Mouse (Mus musculus) stomach, embryonic 14.5 days (tissue): ENCODE results near the gene Olfr243. TPM values are rescaled to one million over a fixed set of nuclear protein-coding genes. Genes with fewer than 3 reads are reported as not detected.
"Not testable (repeated sequence)": the region's sequence is repeated elsewhere in the genome, so short reads cannot be mapped to it uniquely, and the experiment has no call there.

Source experiments
- ATAC-seq: fragments of 200-750 bp; cut with Nextera tagmentation; 2 replicates; pipeline ENCODE4 v1.8.0; 2017; ENCODE audit warnings: low read depth, moderate TSS enrichment; ENCODE audit not compliant: insufficient number of reproducible peaks, insufficient read depth, low FRiP score
- H3K27ac ChIP-seq: fragments of 300-500 bp; sonication (generic); 2 replicates; pipeline ENCODE4 v1.5.1; 2014; ENCODE audit warnings: mild to moderate bottlenecking, low read length, moderate library complexity, mixed read lengths
- H3K27me3 ChIP-seq: fragments of 300-500 bp; sonication (generic); 2 replicates; pipeline ENCODE4 v1.6.1; 2014; ENCODE audit warnings: low read length, control low read depth, mixed read lengths; ENCODE audit not compliant: control insufficient read depth, insufficient read depth
- H3K36me3 ChIP-seq: fragments of 300-500 bp; sonication (generic); 2 replicates; pipeline ENCODE4 v1.6.1; 2014; ENCODE audit warnings: mild to moderate bottlenecking, control low read depth, low read length, moderate library complexity, mixed read lengths; ENCODE audit not compliant: control insufficient read depth, insufficient read depth
- H3K4me1 ChIP-seq: fragments of 300-500 bp; sonication (generic); 2 replicates; pipeline ENCODE4 v1.6.1; 2014; ENCODE audit warnings: low read length, control low read depth, mixed read lengths; ENCODE audit not compliant: control insufficient read depth, insufficient read depth
- H3K4me2 ChIP-seq: fragments of 300-500 bp; sonication (generic); replicated peaks from 2 replicates; pipeline ENCODE4 v1.6.1; 2014; ENCODE audit warnings: low read depth, low read length, control low read depth
- H3K4me3 ChIP-seq: fragments of 300-500 bp; sonication (generic); 2 replicates; pipeline ENCODE4 v1.5.1; 2014; ENCODE audit warnings: low read depth, low read length, control low read depth
- H3K9ac ChIP-seq: fragments of 300-500 bp; sonication (generic); replicated peaks from 2 replicates; pipeline ENCODE4 v1.6.1; 2014; ENCODE audit warnings: low read depth, mild to moderate bottlenecking, control low read depth, low read length, moderate library complexity, mixed read lengths
- H3K9me3 ChIP-seq: fragments of 300-500 bp; sonication (generic); 2 replicates; pipeline ENCODE4 v1.6.1; 2016; ENCODE audit warnings: low read depth, low read length, control low read depth; ENCODE audit not compliant: control insufficient read depth
- WGBS: fragments of 180-500 bp; shearing (Covaris S2); extraction: QIAGEN DNeasy Blood & Tissue Kit; methylation state at CpG from one replicate; pipeline ENCODE4 v1.1.7; 2014; 5-methylcytosine and 5-hydroxymethylcytosine counted together
- polyA plus RNA-seq: library from polyadenylated mRNA; unstranded; fragments of >200 nt; fragmentation: Nextera tagmentation; extraction: Ambion mirVana; gene quantifications from 2 replicates; pipeline ENCODE4 v1.2.1, GENCODE M21; 2014

Olfr243 gene
- polyA plus RNA-seq = not detected in 2 replicates

DNA sequence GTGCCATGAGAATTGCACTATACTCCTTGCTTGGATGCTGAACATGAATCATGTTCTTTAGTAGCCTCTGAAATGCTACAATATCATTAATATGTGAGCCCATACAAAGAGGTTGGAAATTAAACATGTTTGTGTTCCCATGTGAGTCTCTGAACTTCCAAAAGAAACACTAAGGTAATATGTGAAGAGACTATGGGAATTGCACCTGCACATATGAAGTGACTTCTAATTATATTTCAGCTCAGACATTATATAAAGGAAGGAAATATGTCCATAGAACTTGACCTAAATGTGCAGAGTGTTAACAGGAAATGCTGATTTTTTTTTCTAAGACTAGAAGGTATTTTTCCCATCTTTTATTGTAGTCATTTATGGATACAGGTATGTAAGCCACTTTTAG is at the start of gene Olfr243:
Gene Olfr243, plus strand, starts transcription at position 301 of the 400 bp plus-strand sequence.
- H3K4me3 ChIP-seq = no peak within 1 kb of the TSS
- H3K27me3 ChIP-seq = no peaks in the 10 kb centered on the region
- H3K27ac ChIP-seq = no peak within 1 kb of the TSS
- H3K9me3 ChIP-seq = no peaks in the 10 kb centered on the region
- H3K9ac ChIP-seq = no peak within 1 kb of the TSS
- ATAC-seq = no peak
- H3K4me2 ChIP-seq = no peak within 1 kb of the TSS
- H3K4me1 ChIP-seq = no peaks in the 10 kb centered on the region
- no peaks in the 10 kb centered on the region for H3K36me3 ChIP-seq

DNA sequence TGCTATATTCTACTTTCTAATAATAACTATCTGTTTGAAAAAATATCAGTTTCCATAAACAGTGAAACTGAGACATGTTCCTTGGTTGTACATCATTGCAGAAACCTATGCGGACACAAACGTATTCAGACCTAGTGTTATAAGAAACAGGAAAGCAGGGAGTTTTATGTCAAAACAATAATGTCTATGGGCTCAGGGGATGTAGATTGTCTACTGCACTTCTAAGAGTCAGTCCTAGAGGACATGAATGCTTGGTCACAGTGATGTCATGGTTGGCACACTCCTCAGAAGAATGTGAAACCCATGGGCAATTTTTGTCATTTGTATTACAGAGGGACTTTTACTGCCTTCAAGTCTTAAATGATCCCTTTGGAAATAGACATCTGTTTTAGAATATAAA is 43.4 kb upstream of the Olfr243 start, which contains the start of gene Olfr624:
Gene Olfr624, minus strand, starts transcription at position 101 of the 400 bp plus-strand sequence.
- Histone ChIP-seq H3K4me1 (no peaks in the 10 kb centered on the region), H3K4me3 (no peak within 1 kb of the TSS), H3K27me3 (no peaks in the 10 kb centered on the region), H3K9me3 (no peaks in the 10 kb centered on the region), H3K36me3 (no peaks in the 10 kb centered on the region), H3K9ac (no peak within 1 kb of the TSS), H3K4me2 (no peak within 1 kb of the TSS), H3K27ac (no peak within 1 kb of the TSS)
- WGBS = 83% methylated on average over 2 of the region's 2 CpGs
- no peak for ATAC-seq

DNA sequence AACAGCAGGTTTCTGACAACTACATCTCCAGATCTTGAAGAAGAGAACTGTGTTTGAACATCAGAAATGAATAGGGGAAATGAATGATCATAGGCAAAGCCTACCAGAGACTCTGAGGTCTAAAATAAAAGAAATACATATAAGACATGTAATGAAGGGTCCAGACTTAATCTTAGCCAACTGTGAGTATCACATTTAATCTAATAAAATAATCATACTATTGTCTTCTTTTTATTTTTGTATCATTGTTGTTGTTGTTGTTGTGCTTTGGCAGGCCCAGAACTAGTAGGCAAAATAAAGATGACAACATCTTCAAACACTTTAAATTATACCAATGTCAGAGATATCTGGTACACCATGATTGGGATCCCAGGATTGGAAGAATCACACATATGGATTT is 32.1 kb upstream of the Olfr243 start, which contains the start of gene Olfr625-ps1:
Gene Olfr625-ps1, plus strand, starts transcription at position 301 of the 400 bp plus-strand sequence.
- Histone ChIP-seq H3K9ac (no peak within 1 kb of the TSS), H3K27me3 (no peaks in the 10 kb centered on the region), H3K9me3 (no peaks in the 10 kb centered on the region), H3K36me3 (no peaks in the 10 kb centered on the region), H3K4me3 (no peak within 1 kb of the TSS), H3K27ac (no peak within 1 kb of the TSS), H3K4me2 (no peak within 1 kb of the TSS), H3K4me1 (no peaks in the 10 kb centered on the region)
- no peak for ATAC-seq

DNA sequence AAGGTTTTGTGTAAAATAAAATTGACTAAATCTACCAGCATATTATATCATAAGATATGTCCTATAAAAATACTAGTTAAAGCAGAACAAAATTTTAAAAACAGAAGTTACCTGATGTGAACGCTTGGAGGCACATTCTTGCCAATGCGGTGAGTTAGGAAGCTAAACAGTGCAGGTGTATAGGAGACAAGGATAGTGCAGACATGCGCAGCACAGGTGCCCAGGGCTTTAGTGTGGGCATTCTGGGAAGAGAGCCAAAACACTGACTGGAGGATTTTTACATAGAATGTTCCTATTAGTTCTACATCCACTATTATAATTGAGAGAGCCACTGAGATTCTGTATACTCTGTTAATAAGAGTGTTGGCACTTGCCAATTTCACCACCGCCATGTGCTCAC is 15.0 kb upstream of the Olfr243 start:
- no peak overlapping the region for H3K9ac ChIP-seq
- WGBS = 90% methylated on average over 4 of the region's 4 CpGs
- no peaks in the 10 kb centered on the region for H3K4me1 ChIP-seq

DNA sequence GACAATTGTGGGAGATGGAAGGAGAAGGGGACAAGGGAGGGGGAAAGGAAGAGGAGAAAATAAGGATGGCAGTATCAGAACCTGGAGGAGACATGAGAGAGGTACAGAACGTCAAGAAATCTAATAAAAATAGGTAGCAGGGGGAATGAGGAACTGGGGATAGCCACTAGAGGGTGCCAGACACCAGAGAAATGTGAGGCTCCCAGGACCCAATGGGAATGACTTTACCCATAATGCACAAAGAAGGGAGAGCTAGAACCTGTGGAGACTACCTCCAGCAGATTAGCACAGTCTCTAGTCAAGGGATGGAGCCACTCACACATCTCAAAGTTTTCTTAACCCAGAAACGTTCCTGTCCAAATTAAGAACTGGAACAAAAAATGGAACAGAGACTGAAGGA is 2.4 kb upstream of the Olfr243 start:
- Histone ChIP-seq H3K36me3 (no peaks in the 10 kb centered on the region), H3K4me2 (no peak overlapping the region), H3K4me1 (no peaks in the 10 kb centered on the region), H3K27me3 (no peaks in the 10 kb centered on the region), H3K9me3 (no peaks in the 10 kb centered on the region), H3K4me3 (no peak overlapping the region), H3K27ac (no peak overlapping the region), H3K9ac (no peak overlapping the region)
- 29% methylated on average over 2 of the region's 2 CpGs for WGBS
- ATAC-seq = no peak

More for the DNA sequence above, 15.0 kb upstream of the Olfr243 start:
- no peaks in the 10 kb centered on the region for H3K36me3 ChIP-seq
- H3K4me3 ChIP-seq = no peak overlapping the region
- no peak overlapping the region for H3K4me2 ChIP-seq
- no peaks in the 10 kb centered on the region for H3K27me3 ChIP-seq
- no peak for ATAC-seq
- no peaks in the 10 kb centered on the region for H3K9me3 ChIP-seq
- no peak overlapping the region for H3K27ac ChIP-seq

DNA sequence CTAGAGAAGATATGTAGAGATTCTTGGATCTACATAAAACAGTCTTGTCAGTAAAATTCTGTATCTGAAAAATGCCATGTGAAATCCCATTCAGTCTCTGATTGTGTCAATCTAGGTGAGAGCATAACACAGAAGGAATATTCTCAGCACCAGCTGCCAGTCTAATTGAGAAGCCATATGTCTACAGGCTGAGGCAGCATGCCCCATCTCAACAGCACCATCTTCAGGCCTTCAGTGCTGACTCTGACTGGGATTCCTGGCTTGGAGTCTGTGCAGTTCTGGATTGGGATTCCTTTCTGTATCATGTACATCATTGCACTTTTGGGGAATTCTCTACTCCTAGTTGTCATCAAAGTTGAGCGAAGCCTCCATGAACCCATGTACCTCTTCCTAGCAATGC is 1.9 kb downstream of the Olfr243 start:
- H3K27me3 ChIP-seq, ATAC-seq, H3K4me2 ChIP-seq, H3K4me1 ChIP-seq, H3K4me3 ChIP-seq, H3K27ac ChIP-seq, H3K9me3 ChIP-seq, H3K9ac ChIP-seq, H3K36me3 ChIP-seq: not testable (repeated sequence)
- WGBS = 95% methylated on average over 1 of the region's 1 CpGs

DNA sequence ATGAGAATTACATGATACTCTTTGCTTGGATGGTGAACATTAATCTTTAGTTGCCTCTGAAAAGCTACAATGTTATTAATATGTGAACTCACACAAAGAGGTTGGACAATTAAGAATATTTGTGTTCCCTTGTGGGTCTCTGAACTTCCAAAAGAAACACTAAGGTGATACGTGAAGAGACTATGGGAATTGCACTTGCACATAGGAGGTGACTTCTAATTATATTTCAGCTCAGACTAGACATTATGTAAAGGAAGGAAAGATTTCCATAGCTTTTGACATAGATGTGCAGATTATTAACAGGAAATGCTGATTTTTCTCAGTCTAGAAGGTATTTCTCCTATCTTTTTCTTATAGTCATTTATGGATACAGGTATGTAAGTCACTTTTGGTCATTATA is 15.6 kb downstream of the Olfr243 start, which contains the start of gene Olfr628:
Gene Olfr628, plus strand, starts transcription at position 301 of the 400 bp plus-strand sequence.
- Histone ChIP-seq H3K4me2 (no peak within 1 kb of the TSS), H3K27me3 (no peaks in the 10 kb centered on the region), H3K4me1 (no peaks in the 10 kb centered on the region), H3K9ac (no peak within 1 kb of the TSS), H3K9me3 (no peaks in the 10 kb centered on the region), H3K36me3 (no peaks in the 10 kb centered on the region), H3K4me3 (no peak within 1 kb of the TSS), H3K27ac (no peak within 1 kb of the TSS)
- 79% methylated on average over 1 of the region's 1 CpGs for WGBS
- ATAC-seq = no peak

DNA sequence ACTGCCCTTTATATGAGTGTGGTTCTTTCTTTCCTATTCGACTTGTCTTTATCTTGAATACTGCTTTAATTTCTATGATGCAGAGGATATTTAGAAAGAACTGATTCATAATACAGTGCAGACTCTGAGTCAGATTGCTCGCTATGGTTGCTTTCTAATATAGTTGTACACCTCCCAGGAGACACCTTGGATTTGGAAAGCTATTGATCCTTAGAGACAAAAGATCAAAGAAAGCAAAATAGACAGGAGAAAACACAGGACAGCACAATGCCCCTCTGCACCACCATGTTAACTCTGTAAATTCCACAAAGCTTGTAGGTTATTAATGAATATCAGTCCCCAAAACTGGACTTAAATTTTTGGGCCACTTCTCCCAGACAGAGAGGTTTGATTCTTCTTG is 30.4 kb downstream of the Olfr243 start, which contains the start of gene Olfr629:
Gene Olfr629, minus strand, starts transcription at position 101 of the 400 bp plus-strand sequence.
- Histone ChIP-seq H3K27me3 (no peaks in the 10 kb centered on the region), H3K4me1 (no peaks in the 10 kb centered on the region), H3K9ac (no peak within 1 kb of the TSS), H3K9me3 (no peaks in the 10 kb centered on the region), H3K4me2 (no peak within 1 kb of the TSS), H3K36me3 (no peaks in the 10 kb centered on the region), H3K4me3 (no peak within 1 kb of the TSS), H3K27ac (no peak within 1 kb of the TSS)
- no peak for ATAC-seq
- WGBS = 77% methylated on average over 2 of the region's 2 CpGs

DNA sequence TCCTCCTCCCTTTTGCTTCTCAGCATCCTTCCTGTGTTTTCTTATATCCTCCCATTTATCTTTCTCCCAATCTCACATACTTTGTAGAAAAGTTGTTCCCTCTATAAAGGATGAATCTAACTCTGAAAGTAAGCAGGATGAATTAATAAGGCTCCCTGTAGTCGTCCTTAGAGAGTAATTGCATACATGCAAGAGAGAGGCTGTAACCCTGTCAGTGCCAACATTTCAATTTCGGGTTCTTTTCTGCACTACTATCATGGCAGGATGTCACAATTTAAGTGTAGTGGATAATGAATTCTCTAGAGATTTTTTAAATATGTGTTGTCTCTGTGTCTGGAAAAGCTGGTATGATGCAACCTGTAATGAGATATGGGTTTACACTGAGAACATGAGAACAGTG is 42.8 kb downstream of the Olfr243 start, which contains the start of gene Olfr630:
Gene Olfr630, minus strand, starts transcription at position 101 of the 400 bp plus-strand sequence.
- no peaks in the 10 kb centered on the region for H3K4me1 ChIP-seq

More for the DNA sequence above, 42.8 kb downstream of the Olfr243 start, which contains the start of gene Olfr630:
- H3K36me3 ChIP-seq = no peaks in the 10 kb centered on the region
- ATAC-seq = no peak
- H3K4me3 ChIP-seq = no peak within 1 kb of the TSS
- no peaks in the 10 kb centered on the region for H3K9me3 ChIP-seq
- H3K9ac ChIP-seq = no peak within 1 kb of the TSS
- no peak within 1 kb of the TSS for H3K4me2 ChIP-seq
- no peaks in the 10 kb centered on the region for H3K27me3 ChIP-seq
- H3K27ac ChIP-seq = no peak within 1 kb of the TSS
- 35% methylated on average over 2 of the region's 2 CpGs for WGBS
